Mouse (Mus musculus) G1E-ER4 (cell line): ENCODE data around the gene Srgap3. TPM values are rescaled to one million over a fixed set of nuclear protein-coding genes. Genes with fewer than 3 reads are reported as not detected.

ENCODE experiments used
- GATA1 ChIP-seq: IDR thresholded peaks from one replicate; pipeline ENCODE4 v1.8.0; 2012; ENCODE audit warnings: low read length, inconsistent platforms
- polyA plus RNA-seq: library from polyadenylated mRNA; stranded (reverse); fragments of >175 nt; gene quantifications from 2 replicates; pipeline ENCODE4 v1.2.3, GENCODE M21; 2012

The Srgap3 gene
- polyA plus RNA-seq, 1 experiment, result not detected

GRCm38 (mm10) chr6:112929291-112929984, 17.6 kb downstream of the Srgap3 start:
- TF ChIP-seq GATA1, result no peak

DNA sequence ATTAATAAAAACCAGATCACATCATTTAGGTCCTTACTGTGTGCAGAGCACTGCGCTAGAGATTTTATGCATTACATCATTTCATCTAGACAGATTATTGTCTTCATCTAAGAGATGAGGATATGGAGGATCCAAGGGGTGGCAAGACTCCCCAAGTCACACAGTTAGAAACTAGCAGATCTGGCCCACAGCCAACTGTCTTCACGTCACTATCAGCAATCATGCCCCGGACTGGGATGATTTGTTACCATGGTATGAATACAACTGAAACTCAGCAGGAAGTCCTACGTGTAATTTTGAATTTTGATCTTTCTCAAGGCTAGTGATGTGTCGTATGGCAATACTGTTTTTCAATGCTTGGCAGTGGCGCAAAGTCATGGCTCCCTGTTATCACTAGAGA, 18.2 kb downstream of the Srgap3 start:
- TF ChIP-seq GATA1, result no peak

DNA sequence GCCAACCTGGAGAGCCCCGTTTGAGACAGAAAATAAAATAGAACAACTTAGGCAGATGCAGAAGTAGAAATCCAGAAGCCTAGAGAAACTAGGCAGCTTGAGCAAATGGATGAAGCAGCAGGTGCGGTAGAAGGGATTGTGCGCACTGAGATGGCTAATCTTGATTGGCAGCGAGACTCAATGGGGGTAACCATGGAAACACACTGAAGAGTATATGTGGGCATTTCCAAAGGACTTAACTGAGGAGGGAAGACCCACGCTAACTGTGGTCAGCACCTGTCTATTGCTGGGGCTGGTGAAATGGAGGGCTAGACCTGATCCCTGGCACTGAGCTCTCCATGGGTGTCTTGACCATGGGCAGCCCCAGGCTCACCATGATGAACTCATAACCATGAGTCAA, 19.7 kb downstream of the Srgap3 start:
- no peak for TF ChIP-seq GATA1

GRCm38 (mm10) chr6:112926011-112926410, 21.1 kb downstream of the Srgap3 start:
- no peak for TF ChIP-seq GATA1

GRCm38 (mm10) chr6:112925234-112925975, 21.7 kb downstream of the Srgap3 start:
- TF ChIP-seq GATA1, result no peak

DNA sequence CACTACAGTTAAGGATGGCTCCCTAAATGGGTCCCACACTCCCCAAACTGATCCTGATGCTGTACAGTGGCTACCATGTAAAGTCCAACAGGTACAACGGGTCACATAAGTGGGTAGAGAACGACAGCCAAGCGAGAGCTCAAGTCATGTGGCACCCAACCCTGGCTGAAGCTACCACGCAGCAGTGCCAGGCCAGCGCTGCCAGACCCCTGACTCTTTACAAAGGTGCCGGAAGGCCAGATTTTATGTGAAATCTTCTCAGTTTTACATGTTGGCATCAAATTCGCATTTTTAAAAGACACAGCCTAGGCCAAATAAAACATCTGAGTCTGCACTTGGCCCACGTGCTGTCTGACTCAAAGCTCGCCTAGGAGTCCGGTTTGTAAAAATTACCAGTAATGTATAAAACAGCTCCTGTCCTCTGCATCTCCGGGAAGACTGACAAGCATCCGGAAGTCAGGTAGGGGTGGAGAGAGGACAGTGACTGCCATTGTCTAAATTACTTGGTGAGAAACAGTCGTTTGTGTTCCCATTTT, 22.4 kb downstream of the Srgap3 start:
- no peak for TF ChIP-seq GATA1

DNA sequence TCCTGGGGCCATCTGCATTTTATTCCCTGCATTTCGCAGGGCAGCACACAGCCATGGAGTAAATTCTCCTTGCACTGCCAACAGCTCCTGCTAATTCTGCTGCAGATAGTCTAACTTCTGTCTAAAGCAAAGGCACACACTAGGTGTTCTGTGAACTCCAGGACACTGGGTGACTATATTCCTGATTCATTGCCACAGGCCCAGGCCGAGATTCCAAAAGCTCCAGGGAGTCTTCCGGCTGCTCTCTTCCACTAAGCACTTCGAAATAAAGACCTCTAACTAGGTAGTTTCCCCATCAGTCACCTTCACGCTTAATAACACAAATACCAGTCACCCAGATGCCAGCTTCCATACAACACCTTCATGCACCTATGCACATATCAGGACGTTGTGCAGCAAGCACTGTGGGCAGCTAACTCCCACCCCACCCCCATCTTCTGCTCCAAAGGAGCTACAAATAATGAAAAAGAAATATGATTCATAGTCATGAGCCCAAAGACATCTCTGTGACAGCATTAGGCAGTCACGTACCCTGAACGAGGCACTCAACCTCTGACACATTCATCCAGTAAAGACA, 26.4 kb downstream of the Srgap3 start:
- TF ChIP-seq GATA1, result no peak

- no peak for TF ChIP-seq GATA1
Measured at GRCm38 (mm10) chr6:112917717-112918116, 29.3 kb downstream of the Srgap3 start.

DNA sequence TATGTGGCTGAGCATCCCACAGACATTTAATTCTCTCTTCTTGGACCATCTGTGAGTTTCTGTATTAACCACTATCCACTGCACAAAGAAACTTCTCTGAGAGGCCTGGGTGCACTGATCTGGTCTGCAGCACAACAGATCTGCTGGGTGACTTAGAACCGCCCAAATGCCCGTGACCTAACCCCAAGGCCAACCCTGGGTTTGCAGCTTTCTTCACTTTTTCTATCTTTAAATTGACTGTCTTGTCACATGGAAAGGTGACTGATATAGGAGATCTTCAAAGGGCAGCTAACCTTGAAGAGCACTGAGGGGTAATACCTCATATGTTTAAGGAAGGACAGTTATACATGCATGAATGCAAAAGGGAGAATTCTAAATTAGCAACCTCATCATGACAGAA, 30.8 kb downstream of the Srgap3 start:
- no peak for TF ChIP-seq GATA1

DNA sequence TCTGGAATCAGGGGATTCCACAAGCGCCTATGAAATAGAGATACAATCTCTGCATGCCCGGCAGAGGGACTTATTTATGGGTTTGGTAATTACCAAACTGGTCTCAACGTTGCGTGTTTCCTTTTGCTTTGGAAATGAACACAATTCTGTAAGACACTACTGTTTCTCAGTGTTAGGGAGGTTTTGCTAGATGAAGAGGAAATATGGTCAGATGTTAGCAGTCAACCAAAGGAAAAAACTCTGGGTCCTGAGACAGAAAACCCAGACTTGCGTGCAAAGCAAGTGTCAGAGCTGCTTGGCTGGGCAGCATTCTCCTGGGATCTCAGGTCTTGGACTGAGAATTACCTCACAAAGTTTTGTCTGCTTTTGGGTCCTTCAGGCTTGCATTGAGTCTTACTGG, 34.5 kb downstream of the Srgap3 start:
- no peak for TF ChIP-seq GATA1

DNA sequence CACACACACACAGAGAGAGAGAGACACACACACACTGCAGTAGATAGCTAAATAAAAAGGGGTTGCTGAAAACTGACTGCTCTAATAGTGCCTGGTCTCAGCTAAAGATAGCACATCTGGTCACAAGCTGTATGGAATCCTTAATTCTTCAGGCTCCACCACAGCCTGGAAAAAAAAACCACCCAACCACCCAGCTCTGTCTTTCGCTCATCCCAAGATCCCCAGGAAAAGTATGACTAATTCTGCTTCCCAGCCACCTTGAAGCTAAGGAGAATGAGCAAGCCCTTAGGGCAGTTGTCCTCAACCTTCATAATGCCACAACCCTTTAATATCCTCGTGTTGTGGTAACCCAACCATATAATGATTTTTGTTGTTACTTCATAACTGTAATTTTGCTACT, 37.4 kb downstream of the Srgap3 start:
- TF ChIP-seq GATA1, result no peak

DNA sequence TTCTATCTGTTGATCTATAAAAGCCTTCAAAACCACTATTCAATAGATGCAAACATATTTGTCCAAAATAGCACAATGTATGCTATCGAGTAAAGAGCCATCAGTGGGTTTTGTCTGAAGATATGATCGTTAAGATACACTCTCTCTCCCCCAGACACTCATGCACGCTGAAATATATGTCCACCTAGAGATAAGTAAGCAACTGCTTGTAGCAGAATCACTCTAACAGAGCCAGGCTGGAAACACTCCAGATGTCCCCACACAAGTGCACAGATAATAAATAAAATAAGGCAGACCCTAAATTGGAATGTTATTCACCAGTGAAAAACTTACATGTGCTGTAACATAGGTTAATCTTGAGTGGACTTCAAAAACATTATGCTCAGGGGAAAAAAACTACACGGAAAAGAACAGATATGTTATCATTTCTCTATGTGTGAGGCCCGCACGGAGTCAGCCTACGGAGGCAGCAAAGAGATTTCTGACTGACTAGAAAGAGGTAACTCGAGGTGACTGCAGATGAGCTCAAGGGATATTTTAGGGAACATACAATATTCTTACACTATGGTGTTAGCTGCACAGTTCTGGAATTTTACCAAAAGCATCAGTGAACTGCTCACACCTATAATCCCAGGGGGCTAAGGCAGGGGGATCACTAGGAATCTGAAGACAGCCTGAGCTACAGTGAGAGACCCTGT, 39.0 kb downstream of the Srgap3 start:
- no peak for TF ChIP-seq GATA1

- no peak for TF ChIP-seq GATA1
Measured at GRCm38 (mm10) chr6:112903796-112904195, 43.3 kb downstream of the Srgap3 start.

DNA sequence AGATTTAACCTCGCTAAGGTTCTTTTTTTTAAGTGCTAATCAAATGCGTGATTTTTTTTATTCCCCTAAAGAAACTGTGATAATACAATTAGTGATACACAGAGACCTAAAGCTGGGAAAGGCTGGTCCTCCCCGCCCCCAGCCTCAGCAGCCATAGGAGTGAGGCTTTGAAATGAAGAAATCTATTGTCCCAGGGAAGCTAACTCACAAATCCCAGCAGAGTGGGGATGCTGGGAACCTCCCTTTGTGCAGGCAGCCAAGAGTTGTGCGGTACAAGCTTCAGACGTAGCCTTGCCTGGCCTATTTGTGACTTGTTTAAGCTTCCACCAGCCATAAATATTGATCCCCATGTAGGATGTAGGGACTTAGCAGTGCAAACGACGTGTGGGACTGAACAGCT, 43.8 kb downstream of the Srgap3 start:
- TF ChIP-seq GATA1, result no peak

GRCm38 (mm10) chr6:112902791-112903190, 44.3 kb downstream of the Srgap3 start:
- no peak for TF ChIP-seq GATA1

DNA sequence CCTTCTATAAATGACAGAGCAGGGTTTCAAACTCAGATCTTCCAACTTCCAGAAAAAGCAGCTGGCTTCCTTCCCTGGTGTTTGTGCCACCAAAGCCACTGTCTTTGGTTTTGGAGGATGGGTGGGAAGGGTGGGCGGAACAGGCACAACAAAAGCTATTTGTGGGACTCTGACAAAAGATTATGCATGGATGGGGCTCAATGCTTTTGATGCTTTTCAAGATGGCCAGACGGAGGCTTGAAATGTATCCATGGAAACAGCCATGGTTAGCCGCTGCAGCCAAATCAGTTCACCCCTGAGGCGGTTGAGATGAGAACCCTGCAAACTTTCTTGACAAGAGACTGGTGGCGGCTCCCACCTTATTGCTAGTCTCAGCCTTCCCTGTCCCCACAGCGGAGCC, 46.8 kb downstream of the Srgap3 start:
- TF ChIP-seq GATA1, result no peak
